Mouse (Mus musculus): ENCODE results near the gene Slc4a11. TPM values are rescaled to one million over a fixed set of nuclear protein-coding genes. Genes with fewer than 3 reads are reported as not detected.

Slc4a11 gene
- 0.37 and 0.50 TPM in 2 replicates for polyA plus RNA-seq (2014; fragmentation: Nextera tagmentation; extraction: Ambion mirVana)

DNA sequence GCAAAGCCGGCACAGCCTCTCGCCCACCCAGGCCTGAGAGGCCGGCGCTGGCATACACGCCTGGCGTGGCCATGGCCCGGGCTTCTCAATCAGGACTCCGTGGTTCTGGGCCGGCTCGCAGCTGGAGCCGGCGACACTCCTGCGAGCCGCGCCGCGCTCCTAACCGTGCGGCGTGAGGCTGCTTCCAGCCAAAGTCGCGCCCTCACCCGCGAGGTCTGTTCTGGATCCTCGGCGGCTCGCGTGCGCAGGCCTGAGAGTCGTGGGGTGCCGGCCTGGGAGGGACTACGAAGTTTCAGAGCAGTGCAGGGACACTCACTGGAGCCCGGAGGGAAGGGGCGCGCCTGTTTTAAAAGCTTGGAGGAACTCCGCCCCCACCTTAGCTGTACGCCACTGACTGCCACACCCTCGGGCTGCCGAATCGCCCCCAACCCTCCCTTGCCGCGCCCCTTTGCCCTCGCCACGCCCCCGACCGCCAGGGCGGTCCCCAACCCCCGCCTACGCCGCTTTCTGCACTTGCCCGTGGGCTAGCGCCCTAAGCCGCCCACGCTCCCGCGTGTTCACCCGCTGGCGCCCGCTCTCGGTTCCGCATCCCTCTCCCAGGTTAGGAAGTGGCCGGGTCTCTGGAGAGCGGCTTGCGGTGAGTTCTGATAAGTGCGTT is at the start of gene Slc4a11:
TSS of gene Slc4a11 (minus strand) at position 367 of the 658 bp plus-strand sequence.
- H3K9me3 ChIP-seq (ENCODE audit: control insufficient read depth, low read length) = no peaks in the 10 kb centered on the region
- H3K4me3 ChIP-seq (ENCODE audit: low read depth, low read length) = peak within 1 kb of the TSS; percentile 45
- ATAC-seq (ENCODE audit: low read depth) = peak; percentile 67
- H3K9ac ChIP-seq (replicated peaks; ENCODE audit: low read depth, low read length) = peak within 1 kb of the TSS; percentile 50
- peaks cover 24% of the 10 kb centered on the region for H3K27me3 ChIP-seq (ENCODE audit: control insufficient read depth, insufficient read depth, low read length)
- under 1% methylated on average over 65 of the region's 65 CpGs for WGBS
- H3K27ac ChIP-seq (ENCODE audit: low read depth, low read length) = no peak within 1 kb of the TSS
- peaks cover 16% of the 10 kb centered on the region; the same call in 1 of the 2 replicates for H3K4me1 ChIP-seq (ENCODE audit: control insufficient read depth, insufficient read depth, low read length)
- H3K4me2 ChIP-seq (ENCODE audit: low read depth, low read length) = peak within 1 kb of the TSS; percentile 97
- H3K36me3 ChIP-seq (ENCODE audit: control insufficient read depth, insufficient read depth, low read length) = no peaks in the 10 kb centered on the region

DNA sequence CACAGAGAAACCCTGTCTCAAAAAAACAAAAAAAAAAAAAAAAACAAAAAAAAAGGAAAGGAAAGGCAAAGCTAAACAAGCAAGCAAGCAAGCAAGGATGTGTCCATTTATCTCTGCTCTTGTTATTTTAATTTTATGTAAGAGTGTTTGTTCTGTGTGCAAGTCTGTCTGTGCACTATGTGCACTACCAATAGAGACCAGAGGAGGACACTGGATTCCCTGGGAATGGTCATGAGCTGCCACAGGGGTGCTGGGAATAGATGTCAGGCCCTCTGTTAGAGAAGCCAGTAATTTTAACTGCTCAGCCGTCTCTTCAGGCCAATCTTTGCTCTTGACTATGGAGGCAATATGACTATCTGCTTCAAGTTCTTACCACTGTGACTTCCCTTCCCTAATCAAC is 46.3 kb upstream of the Slc4a11 start:
- H3K4me1 ChIP-seq (ENCODE audit: control insufficient read depth, insufficient read depth, low read length) = no peaks in the 10 kb centered on the region
- H3K9me3 ChIP-seq (ENCODE audit: control insufficient read depth, low read length) = no peaks in the 10 kb centered on the region
- no peaks in the 10 kb centered on the region for H3K27me3 ChIP-seq (ENCODE audit: control insufficient read depth, insufficient read depth, low read length)
- peaks cover 91% of the 10 kb centered on the region for H3K36me3 ChIP-seq (ENCODE audit: control insufficient read depth, insufficient read depth, low read length)
- no peak for ATAC-seq (ENCODE audit: low read depth)
- H3K4me2 ChIP-seq (ENCODE audit: low read depth, low read length) = no peak overlapping the region
- no peak overlapping the region for H3K9ac ChIP-seq (replicated peaks; ENCODE audit: low read depth, low read length)
- H3K4me3 ChIP-seq (ENCODE audit: low read depth, low read length) = no peak overlapping the region
- H3K27ac ChIP-seq (ENCODE audit: low read depth, low read length) = no peak overlapping the region
- 100% methylated on average over 1 of the region's 1 CpGs for WGBS

DNA sequence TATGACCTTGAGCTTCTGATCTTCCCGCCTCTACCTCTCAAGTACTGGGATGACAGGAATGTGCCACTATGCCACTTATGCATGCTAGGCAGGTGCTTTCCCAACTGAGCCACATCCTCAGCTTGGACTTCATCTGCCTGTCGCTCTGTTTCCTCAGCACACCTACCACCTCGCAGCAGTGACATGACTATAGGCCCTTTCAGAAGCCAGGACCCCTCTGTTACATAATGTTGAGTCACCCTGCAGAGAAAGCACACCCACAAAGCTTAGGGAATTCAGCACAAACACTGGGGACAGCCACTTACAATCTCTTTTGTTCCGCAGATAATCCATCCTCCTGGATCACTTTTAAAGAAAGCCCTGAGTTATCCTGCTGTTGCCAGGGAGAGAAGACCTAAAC is 42.8 kb upstream of the Slc4a11 start:
- H3K9me3 ChIP-seq (ENCODE audit: control insufficient read depth, low read length) = no peaks in the 10 kb centered on the region
- H3K9ac ChIP-seq (replicated peaks; ENCODE audit: low read depth, low read length) = no peak overlapping the region
- no peak overlapping the region for H3K4me3 ChIP-seq (ENCODE audit: low read depth, low read length)
- H3K4me2 ChIP-seq (ENCODE audit: low read depth, low read length) = no peak overlapping the region
- H3K36me3 ChIP-seq (ENCODE audit: control insufficient read depth, insufficient read depth, low read length) = peaks cover 90% of the 10 kb centered on the region
- no peak overlapping the region for H3K27ac ChIP-seq (ENCODE audit: low read depth, low read length)
- no peak for ATAC-seq (ENCODE audit: low read depth)
- H3K27me3 ChIP-seq (ENCODE audit: control insufficient read depth, insufficient read depth, low read length) = no peaks in the 10 kb centered on the region
- 60% methylated on average over 4 of the region's 4 CpGs for WGBS
- no peaks in the 10 kb centered on the region for H3K4me1 ChIP-seq (ENCODE audit: control insufficient read depth, insufficient read depth, low read length)

DNA sequence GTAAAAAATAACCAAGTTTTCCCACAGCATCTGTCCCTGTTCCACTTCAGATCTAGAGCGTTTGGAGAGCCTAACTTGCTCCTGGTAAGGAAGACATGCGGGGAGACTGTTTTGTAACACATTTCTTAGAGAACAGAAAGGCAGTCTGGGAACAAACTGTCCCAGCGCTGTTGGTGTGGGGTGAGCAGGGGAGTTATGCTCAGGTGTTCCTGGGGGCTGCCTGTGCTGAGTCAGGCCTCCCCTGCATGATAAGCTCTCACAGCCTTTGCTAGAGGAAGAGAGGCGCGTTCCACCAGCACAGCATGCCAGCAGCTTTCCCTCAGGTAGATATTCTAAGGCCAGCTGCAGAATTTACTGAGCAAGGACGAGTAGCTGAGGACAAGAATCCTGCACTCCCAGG is 40.7 kb upstream of the Slc4a11 start:
- no peaks in the 10 kb centered on the region for H3K4me1 ChIP-seq (ENCODE audit: control insufficient read depth, insufficient read depth, low read length)
- no peaks in the 10 kb centered on the region for H3K27me3 ChIP-seq (ENCODE audit: control insufficient read depth, insufficient read depth, low read length)
- H3K36me3 ChIP-seq (ENCODE audit: control insufficient read depth, insufficient read depth, low read length) = peaks cover 88% of the 10 kb centered on the region
- H3K4me3 ChIP-seq (ENCODE audit: low read depth, low read length) = no peak overlapping the region
- no peaks in the 10 kb centered on the region for H3K9me3 ChIP-seq (ENCODE audit: control insufficient read depth, low read length)
- H3K27ac ChIP-seq (ENCODE audit: low read depth, low read length) = no peak overlapping the region
- no peak overlapping the region for H3K4me2 ChIP-seq (ENCODE audit: low read depth, low read length)
- no peak for ATAC-seq (ENCODE audit: low read depth)
- H3K9ac ChIP-seq (replicated peaks; ENCODE audit: low read depth, low read length) = no peak overlapping the region
- 82% methylated on average over 6 of the region's 6 CpGs for WGBS

DNA sequence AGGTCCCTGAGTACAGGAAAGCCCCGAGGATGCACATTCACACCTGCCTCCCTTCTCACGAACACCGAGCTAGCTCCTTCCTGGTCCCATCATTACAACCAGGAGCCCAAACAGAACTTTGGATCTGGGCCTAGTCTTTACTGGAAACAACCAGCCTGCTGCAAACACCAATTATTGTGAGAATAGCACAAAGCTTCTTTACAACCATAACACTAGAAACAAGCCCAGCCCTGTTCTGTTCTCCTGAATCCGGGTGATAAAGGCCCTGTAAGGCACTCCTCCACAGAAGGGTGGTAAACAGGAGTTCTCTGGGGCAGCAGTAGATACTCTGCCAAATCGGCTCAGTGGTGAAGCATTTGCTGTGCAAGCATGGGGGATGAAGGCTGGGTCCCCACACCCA is 38.0 kb upstream of the Slc4a11 start:
- H3K4me3 ChIP-seq (ENCODE audit: low read depth, low read length) = no peak overlapping the region
- no peaks in the 10 kb centered on the region for H3K27me3 ChIP-seq (ENCODE audit: control insufficient read depth, insufficient read depth, low read length)
- H3K9ac ChIP-seq (replicated peaks; ENCODE audit: low read depth, low read length) = no peak overlapping the region
- H3K4me2 ChIP-seq (ENCODE audit: low read depth, low read length) = no peak overlapping the region
- H3K4me1 ChIP-seq (ENCODE audit: control insufficient read depth, insufficient read depth, low read length) = no peaks in the 10 kb centered on the region
- H3K27ac ChIP-seq (ENCODE audit: low read depth, low read length) = no peak overlapping the region
- 73% methylated on average over 5 of the region's 5 CpGs for WGBS
- H3K9me3 ChIP-seq (ENCODE audit: control insufficient read depth, low read length) = no peaks in the 10 kb centered on the region
- ATAC-seq (ENCODE audit: low read depth) = no peak
- peaks cover 83% of the 10 kb centered on the region for H3K36me3 ChIP-seq (ENCODE audit: control insufficient read depth, insufficient read depth, low read length)

DNA sequence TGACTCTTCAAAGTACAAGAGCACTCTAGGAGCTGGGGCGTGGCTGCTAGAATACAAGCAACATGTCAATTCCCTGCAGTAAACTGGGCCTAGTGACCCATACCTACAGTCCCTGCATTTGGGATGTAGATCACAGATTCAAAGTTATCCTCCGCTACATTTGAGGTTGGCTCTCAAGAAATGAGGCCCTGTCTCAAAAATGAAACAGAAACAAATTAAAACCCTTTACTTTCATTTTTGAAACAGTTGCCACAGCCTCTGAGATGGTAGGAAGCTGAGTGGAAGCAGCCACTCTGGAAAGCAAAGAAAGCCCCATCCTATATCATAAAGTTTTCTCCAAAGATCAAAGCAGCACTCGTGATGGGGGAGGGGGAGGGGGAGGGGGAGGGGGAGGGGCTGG is 36.1 kb upstream of the Slc4a11 start:
- H3K4me3 ChIP-seq (ENCODE audit: low read depth, low read length) = no peak overlapping the region
- no peak for ATAC-seq (ENCODE audit: low read depth)
- H3K27me3 ChIP-seq (ENCODE audit: control insufficient read depth, insufficient read depth, low read length) = no peaks in the 10 kb centered on the region
- no peak overlapping the region for H3K27ac ChIP-seq (ENCODE audit: low read depth, low read length)
- 94% methylated on average over 2 of the region's 3 CpGs for WGBS
- H3K4me2 ChIP-seq (ENCODE audit: low read depth, low read length) = no peak overlapping the region
- no peaks in the 10 kb centered on the region for H3K4me1 ChIP-seq (ENCODE audit: control insufficient read depth, insufficient read depth, low read length)
- H3K9me3 ChIP-seq (ENCODE audit: control insufficient read depth, low read length) = no peaks in the 10 kb centered on the region
- no peak overlapping the region for H3K9ac ChIP-seq (replicated peaks; ENCODE audit: low read depth, low read length)
- H3K36me3 ChIP-seq (ENCODE audit: control insufficient read depth, insufficient read depth, low read length) = peaks cover 84% of the 10 kb centered on the region

DNA sequence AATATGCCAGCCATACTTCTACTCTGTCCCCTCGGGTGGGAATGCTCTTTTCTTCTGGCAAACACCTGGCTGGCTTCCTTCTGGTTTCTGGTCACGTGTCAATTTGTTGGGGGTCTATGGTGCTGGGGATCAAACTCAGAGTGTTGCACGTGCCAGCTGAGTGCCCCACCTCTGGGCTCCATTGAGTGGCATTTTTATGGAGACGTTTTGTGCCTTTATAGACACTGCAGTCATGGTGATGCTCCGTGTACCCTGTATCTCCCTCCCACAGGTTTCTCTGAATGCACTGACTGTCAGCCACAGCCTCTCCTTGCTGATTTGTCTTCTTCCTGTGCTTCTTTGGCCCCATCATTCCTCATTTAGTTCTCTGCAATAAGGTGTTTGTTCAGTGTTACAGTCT is 34.5 kb upstream of the Slc4a11 start:
- no peaks in the 10 kb centered on the region for H3K9me3 ChIP-seq (ENCODE audit: control insufficient read depth, low read length)
- ATAC-seq (ENCODE audit: low read depth) = no peak
- H3K4me2 ChIP-seq (ENCODE audit: low read depth, low read length) = no peak overlapping the region
- H3K4me3 ChIP-seq (ENCODE audit: low read depth, low read length) = no peak overlapping the region
- H3K4me1 ChIP-seq (ENCODE audit: control insufficient read depth, insufficient read depth, low read length) = no peaks in the 10 kb centered on the region
- no peak overlapping the region for H3K9ac ChIP-seq (replicated peaks; ENCODE audit: low read depth, low read length)
- H3K27ac ChIP-seq (ENCODE audit: low read depth, low read length) = no peak overlapping the region
- H3K27me3 ChIP-seq (ENCODE audit: control insufficient read depth, insufficient read depth, low read length) = no peaks in the 10 kb centered on the region
- 49% methylated on average over 5 of the region's 5 CpGs for WGBS
- H3K36me3 ChIP-seq (ENCODE audit: control insufficient read depth, insufficient read depth, low read length) = peaks cover 85% of the 10 kb centered on the region

DNA sequence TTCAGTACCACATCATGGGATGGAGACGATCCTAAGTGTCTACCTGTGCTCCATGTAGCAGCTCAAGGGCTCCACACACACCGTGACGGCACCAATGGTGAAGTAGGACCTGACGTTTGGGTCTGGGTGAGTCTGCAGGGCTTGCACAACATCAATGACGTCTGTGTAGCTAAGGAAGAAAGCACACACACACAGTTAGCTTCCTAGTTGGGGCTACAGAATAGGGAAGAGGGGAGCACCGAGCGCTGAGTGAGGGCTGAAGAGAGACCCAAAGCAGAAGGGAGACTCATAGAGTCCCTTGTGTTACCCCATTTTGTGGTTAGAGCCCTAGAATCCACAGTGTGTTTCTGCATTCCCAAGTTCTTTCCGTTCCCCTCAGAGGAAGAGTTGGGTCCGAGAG is 33.4 kb upstream of the Slc4a11 start:
- Histone ChIP-seq H3K36me3 (ENCODE audit: control insufficient read depth, insufficient read depth, low read length) (peaks cover 86% of the 10 kb centered on the region), H3K4me2 (ENCODE audit: low read depth, low read length) (no peak overlapping the region), H3K9ac (replicated peaks; ENCODE audit: low read depth, low read length) (no peak overlapping the region), H3K4me1 (ENCODE audit: control insufficient read depth, insufficient read depth, low read length) (no peaks in the 10 kb centered on the region), H3K4me3 (ENCODE audit: low read depth, low read length) (no peak overlapping the region), H3K27ac (ENCODE audit: low read depth, low read length) (no peak overlapping the region), H3K27me3 (ENCODE audit: control insufficient read depth, insufficient read depth, low read length) (no peaks in the 10 kb centered on the region), H3K9me3 (ENCODE audit: control insufficient read depth, low read length) (no peaks in the 10 kb centered on the region)
- 88% methylated on average over 9 of the region's 9 CpGs for WGBS
- no peak for ATAC-seq (ENCODE audit: low read depth)

DNA sequence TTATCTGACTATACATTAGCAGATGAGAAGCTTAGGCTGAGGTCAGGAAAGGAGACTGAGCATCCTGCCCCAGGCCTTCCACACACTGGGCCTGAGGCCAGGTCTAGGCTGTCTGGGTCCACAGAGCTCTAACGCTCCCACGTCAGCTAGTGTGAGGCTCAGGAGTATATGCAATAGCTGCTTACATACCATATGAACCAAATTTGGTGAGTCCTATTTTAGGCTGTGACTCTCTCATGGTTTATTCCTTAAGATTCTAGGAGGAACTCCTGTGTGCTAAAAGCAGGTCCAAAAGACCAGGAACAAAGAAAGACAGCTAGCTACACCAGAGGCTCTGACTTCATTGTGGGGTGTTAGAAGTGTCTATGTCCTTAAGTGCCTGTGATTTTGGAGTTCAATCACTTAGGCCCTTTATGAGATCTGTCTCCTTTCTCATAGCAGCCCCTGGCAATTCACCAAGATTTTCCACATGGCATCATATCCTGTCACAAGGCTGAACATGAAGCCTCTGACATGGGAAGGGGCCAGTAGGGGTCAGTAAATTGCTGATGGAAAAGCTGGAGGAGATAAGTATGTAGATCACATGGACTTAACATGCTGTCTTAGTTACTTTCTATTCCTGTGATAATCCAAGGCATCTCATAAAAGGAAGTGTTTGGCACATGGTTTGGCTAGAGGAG is 31.7 kb upstream of the Slc4a11 start:
- Histone ChIP-seq H3K36me3 (ENCODE audit: control insufficient read depth, insufficient read depth, low read length) (peaks cover 89% of the 10 kb centered on the region), H3K9me3 (ENCODE audit: control insufficient read depth, low read length) (no peaks in the 10 kb centered on the region), H3K4me3 (ENCODE audit: low read depth, low read length) (no peak overlapping the region), H3K4me1 (ENCODE audit: control insufficient read depth, insufficient read depth, low read length) (no peaks in the 10 kb centered on the region), H3K4me2 (ENCODE audit: low read depth, low read length) (no peak overlapping the region), H3K27me3 (ENCODE audit: control insufficient read depth, insufficient read depth, low read length) (no peaks in the 10 kb centered on the region), H3K9ac (replicated peaks; ENCODE audit: low read depth, low read length) (no peak overlapping the region), H3K27ac (ENCODE audit: low read depth, low read length) (no peak overlapping the region)
- 97% methylated on average over 2 of the region's 2 CpGs for WGBS
- ATAC-seq (ENCODE audit: low read depth) = no peak
